Mouse (Mus musculus): ENCODE results near the gene Dlx3.

DNA sequence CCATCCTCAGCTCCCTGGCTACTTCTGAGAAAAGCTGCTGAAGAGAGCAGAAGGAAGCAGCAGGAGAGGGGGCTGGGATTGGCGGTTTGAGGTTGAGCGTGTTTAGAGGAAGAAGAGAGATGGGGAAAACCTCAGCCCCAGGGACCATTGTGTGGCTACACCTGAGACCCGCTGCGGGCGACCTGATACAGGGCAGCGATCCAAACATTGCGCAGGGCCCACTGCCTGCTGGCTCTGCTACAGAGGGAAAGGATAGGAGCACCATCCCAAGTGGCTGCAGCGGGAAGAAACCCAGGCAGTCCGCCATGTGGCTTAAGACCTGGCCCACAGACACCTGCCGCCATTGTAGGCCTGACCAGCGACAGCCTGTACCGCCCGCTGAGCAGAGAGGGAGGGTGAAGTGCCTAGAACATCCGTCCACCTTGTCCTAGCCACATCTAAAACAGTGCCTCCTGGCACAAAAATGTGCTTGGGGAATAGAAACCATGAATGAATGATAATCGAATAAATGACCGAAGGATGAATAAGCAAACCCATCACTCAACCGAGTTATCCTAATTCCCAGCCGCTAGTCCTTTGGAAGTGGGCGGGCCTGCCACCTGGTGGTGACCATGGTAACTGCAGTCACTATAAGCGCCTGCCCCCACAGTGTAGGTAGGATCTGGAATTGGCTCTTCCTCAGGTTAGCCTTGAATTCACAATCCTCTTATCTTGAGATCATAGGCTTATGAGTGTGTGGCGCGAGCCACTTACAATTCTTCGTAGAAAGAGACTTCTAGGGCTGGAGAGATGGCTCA is 13.3 kb upstream of the Dlx3 start:
- peak; percentile 89 for TF ChIP-seq CTCF (IDR thresholded peaks at IDR 0.05; ENCODE audit: extremely low read depth, insufficient read depth, low read length)
- no peak for TF ChIP-seq POLR2A (IDR thresholded peaks at IDR 0.05; ENCODE audit: extremely low read depth, insufficient read depth, low read length)
